In the genomic region with DNA sequence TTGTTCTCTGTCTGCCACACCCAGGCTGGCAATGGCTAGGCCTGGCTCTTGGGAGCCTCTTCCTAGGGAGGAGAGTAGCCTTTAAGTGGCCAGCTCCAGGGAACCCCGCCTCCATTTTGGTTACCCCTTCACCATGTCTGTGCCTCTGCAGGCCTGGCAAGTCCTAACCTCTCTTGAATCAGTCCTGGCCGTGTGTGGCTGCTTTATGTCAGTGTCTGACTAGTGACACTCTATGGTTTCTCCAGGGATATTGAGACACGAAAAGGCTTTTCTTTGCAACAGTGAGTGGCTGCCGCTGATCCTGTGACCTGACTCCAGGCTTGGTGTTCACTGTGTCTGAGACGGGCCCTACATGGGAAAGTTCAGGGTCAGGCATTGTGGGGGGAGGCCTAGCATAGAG, we compare ENCODE assay signal across 14 mouse cellular contexts. TPM values are rescaled to one million over a fixed set of nuclear protein-coding genes. Genes with fewer than 3 reads are reported as not detected.
A peak's percentile ranks its signal among the peaks of the same experiment; 100 is the strongest.
DNase-seq lines count a peak whose midpoint lies in the region; ATAC-seq and TF ChIP-seq lines count a peak whose summit lies in the region.
"Had no signal": no experiment of that assay in that cellular context is flagged by ENCODE, and none has a peak within 500 bp of the region (broad histone marks: within the 10 kb centered on the region; RNA-seq: fewer than 3 reads in every experiment).

No protein-coding gene starts in this region.

- H3K4me2 ChIP-seq in lung, postnatal 0 days (replicated peaks; ENCODE audit: low read depth, low read length), result no peak overlapping the region
- peak overlapping the region; percentile 51; the same call in 1 of the 2 replicates for H3K4me2 ChIP-seq in intestine, embryonic 15.5 days (replicated peaks)
- no peak overlapping the region for H3K4me2 ChIP-seq in stomach, embryonic 16.5 days (ENCODE audit: low read depth, low read length)

- H3K4me1 ChIP-seq in lung, postnatal 0 days (ENCODE audit: insufficient read depth, low read depth, low read length), result peaks cover 7% of the 10 kb centered on the region; the same call in 1 of the 2 replicates
- H3K4me1 ChIP-seq in intestine, embryonic 15.5 days (replicated peaks), result peaks cover 38% of the 10 kb centered on the region
- peaks cover 16% of the 10 kb centered on the region for H3K4me1 ChIP-seq in stomach, embryonic 16.5 days (ENCODE audit: control insufficient read depth, insufficient read depth, low read length)

- no peak overlapping the region for H3K9ac ChIP-seq in lung, postnatal 0 days (replicated peaks; ENCODE audit: low read depth)
- no peak overlapping the region for H3K9ac ChIP-seq in intestine, embryonic 15.5 days
- peak overlapping the region; percentile 61; the same call in 1 of the 2 replicates for H3K9ac ChIP-seq in stomach, embryonic 16.5 days (ENCODE audit: low read length)
- H3K9ac ChIP-seq: limb, embryonic 13.5 days had no signal

- no peaks in the 10 kb centered on the region for H3K36me3 ChIP-seq in lung, postnatal 0 days (ENCODE audit: insufficient read depth, low read length)
- no peaks in the 10 kb centered on the region for H3K36me3 ChIP-seq in intestine, embryonic 15.5 days
- H3K36me3 ChIP-seq in stomach, embryonic 16.5 days (ENCODE audit: control insufficient read depth, insufficient read depth, low read length), result no peaks in the 10 kb centered on the region
- H3K36me3 ChIP-seq: limb, embryonic 13.5 days had no signal

- peak overlapping the region; percentile 43 for H3K27ac ChIP-seq in lung, postnatal 0 days (ENCODE audit: low read length)
- H3K27ac ChIP-seq in intestine, embryonic 15.5 days, result 0 out of 2 replicates have a peak overlapping the region, but pooled peaks have one; percentile 48
- peak overlapping the region; percentile 61 for H3K27ac ChIP-seq in stomach, embryonic 16.5 days (ENCODE audit: low read length)
- H3K27ac ChIP-seq: left cerebral cortex, adult 2 months; limb, embryonic 13.5 days had no signal

- TF ChIP-seq CTCF in lung, postnatal 0 days (IDR thresholded peaks at IDR 0.05), result no peak

- no peak for ATAC-seq in lung, postnatal 0 days
- ATAC-seq in intestine, embryonic 15.5 days, result no peak
- ATAC-seq in stomach, embryonic 16.5 days (ENCODE audit: insufficient read depth, low FRiP score), result no peak
- ATAC-seq: activated CD4-positive, CD25-positive, alpha-beta regulatory T cell, adult 4 months had no signal

- 59% methylated on average over 5 of the region's 5 CpGs for whole genome bisulfite sequencing in lung, postnatal 0 days
- 48% methylated on average over 5 of the region's 5 CpGs for WGBS in intestine, embryonic 15.5 days
- WGBS in stomach, embryonic 16.5 days, result 58% methylated on average over 5 of the region's 5 CpGs

- H3K9me3 ChIP-seq in lung, postnatal 0 days (ENCODE audit: low read length), result no peaks in the 10 kb centered on the region
- H3K9me3 ChIP-seq in intestine, embryonic 15.5 days, result no peaks in the 10 kb centered on the region
- H3K9me3 ChIP-seq in stomach, embryonic 16.5 days (replicated peaks; ENCODE audit: control insufficient read depth, low read length), result no peaks in the 10 kb centered on the region
- H3K9me3 ChIP-seq: limb, embryonic 13.5 days had no signal

- DNase-seq in adrenal gland, postnatal 14 days, result peak; percentile 34
- DNase-seq in adrenal gland, adult 8-10 months, result no peak
- DNase-seq in lung, postnatal 0 days (ENCODE audit: low spot score), result no peak
- no peak for DNase-seq in lung, postnatal 10 days
- DNase-seq in c-Kit-positive CD71-positive TER-119-positive erythroid progenitor cells, embryonic 14.5 days (ENCODE audit: low spot score), result no peak
- no peak for DNase-seq in right cerebral cortex, postnatal 10 days (ENCODE audit: low spot score in 2 of 2)
- DNase-seq: cerebellum, adult 9-11 months; kidney, adult 2 months; right cerebral cortex, postnatal 4 days had no signal

- H3K4me3 ChIP-seq in lung, postnatal 0 days (ENCODE audit: low read depth, low read length), result no peak overlapping the region
- H3K4me3 ChIP-seq in intestine, embryonic 15.5 days (replicated peaks), result no peak overlapping the region
- H3K4me3 ChIP-seq in stomach, embryonic 16.5 days (replicated peaks; ENCODE audit: low read length), result no peak overlapping the region
- H3K4me3 ChIP-seq: left cerebral cortex, adult 2 months; limb, embryonic 13.5 days had no signal

- TF ChIP-seq EP300 in lung, postnatal 0 days (IDR thresholded peaks at IDR 0.05), result no peak

- H3K27me3 ChIP-seq in lung, postnatal 0 days (replicated peaks; ENCODE audit: insufficient read depth, low read length), result no peaks in the 10 kb centered on the region
- H3K27me3 ChIP-seq in intestine, embryonic 15.5 days (replicated peaks), result no peaks in the 10 kb centered on the region
- H3K27me3 ChIP-seq in stomach, embryonic 16.5 days (ENCODE audit: control insufficient read depth, insufficient read depth, low read length), result no peaks in the 10 kb centered on the region
- H3K27me3 ChIP-seq: limb, embryonic 13.5 days had no signal

RNA-seq across cellular contexts. Expression of a gene that starts 6.3 kb away (rescaled TPM):
- 7.4 and 10.9 TPM in 2 replicates for total RNA-seq in adrenal gland, postnatal 14 days (2021)
- total RNA-seq in adrenal gland, adult 8-10 months (2022), result 10 to 100 TPM in 2 of 4 experiments, 1 to 10 TPM in 2; 7.6 to 16.6 (median 11.2) TPM
- polyA plus RNA-seq in lung, postnatal 0 days (2015; fragmentation: Nextera tagmentation; extraction: Ambion mirVana), result 3.6 and 3.9 TPM in 2 replicates
- 13.0 and 14.5 TPM in 2 replicates for polyA plus RNA-seq in intestine, embryonic 15.5 days (2015; fragmentation: Nextera tagmentation; extraction: Ambion mirVana)
- 15.0 and 16.7 TPM in 2 replicates for polyA plus RNA-seq in stomach, embryonic 16.5 days (2015; fragmentation: Nextera tagmentation; extraction: Ambion mirVana)

RNA-seq across cellular contexts. Expression of a gene that starts 22.0 kb away (rescaled TPM):
- total RNA-seq in adrenal gland, postnatal 14 days (2021), result 33.5 and 41.7 TPM in 2 replicates
- 10 to 100 TPM; 30.6 to 34.9 (median 32.4) TPM for total RNA-seq in adrenal gland, adult 8-10 months (2022)
- polyA plus RNA-seq in lung, postnatal 0 days (2015; fragmentation: Nextera tagmentation; extraction: Ambion mirVana), result 3.8 and 4.0 TPM in 2 replicates
- polyA plus RNA-seq in intestine, embryonic 15.5 days (2015; fragmentation: Nextera tagmentation; extraction: Ambion mirVana), result 7.3 and 8.1 TPM in 2 replicates
- polyA plus RNA-seq in stomach, embryonic 16.5 days (2015; fragmentation: Nextera tagmentation; extraction: Ambion mirVana), result 6.7 and 7.0 TPM in 2 replicates
